Mouse (Mus musculus): ENCODE measurements around the gene Pdzrn3.

Pdzrn3 gene

DNA sequence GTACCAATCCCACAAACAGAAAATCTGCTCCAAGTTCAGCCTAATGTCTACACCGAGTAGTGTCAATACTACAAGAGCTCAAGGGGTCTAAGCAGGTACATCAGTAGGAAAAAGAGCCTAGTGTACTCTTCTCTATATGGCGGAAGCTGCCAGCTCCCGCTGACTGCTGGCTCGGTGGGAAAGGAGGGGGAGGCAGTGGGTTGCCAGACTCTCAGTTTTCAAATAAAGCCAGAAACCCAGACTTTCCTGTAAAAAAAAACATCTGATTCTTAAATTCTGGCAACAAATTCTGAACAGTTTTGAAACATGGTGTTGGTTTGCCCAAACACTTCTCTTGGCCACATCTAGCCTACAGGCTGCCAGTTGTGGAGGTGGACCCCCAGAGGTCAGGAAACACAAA is 88.3 kb downstream of the Pdzrn3 start:
- DNase-seq (ENCODE audit: low spot score in 2 of 2) = peak; percentile 40 to 60

DNA sequence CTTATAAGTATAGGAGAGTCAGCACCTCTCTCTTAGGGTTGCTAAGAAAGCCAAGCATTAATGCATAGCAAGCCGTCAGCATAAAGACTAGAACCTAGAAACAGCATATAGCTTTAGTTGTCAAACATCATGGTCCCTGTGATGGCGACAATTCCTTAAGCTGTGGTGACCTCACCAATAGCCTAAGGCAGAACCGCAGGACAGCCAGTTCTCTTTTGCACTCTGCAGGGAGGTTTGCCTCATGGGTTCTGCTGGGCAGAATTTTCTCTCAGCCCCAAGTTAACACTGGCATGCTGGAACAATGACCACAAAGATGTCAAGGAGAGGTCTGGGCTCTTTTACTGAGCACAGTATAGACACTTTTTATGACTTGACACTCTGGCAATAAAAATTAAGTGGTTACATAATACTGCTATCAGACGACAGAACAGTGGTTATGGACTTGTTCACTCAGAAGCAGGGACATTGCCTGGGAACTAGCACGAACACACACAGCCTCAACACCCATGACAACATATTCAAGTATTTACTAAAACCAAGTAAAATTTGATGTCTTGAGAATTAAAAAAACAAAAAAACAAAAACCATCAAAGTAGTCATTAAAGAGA is 90.0 kb downstream of the Pdzrn3 start:
- DNase-seq (ENCODE audit: low spot score in 2 of 2) = no peak

DNA sequence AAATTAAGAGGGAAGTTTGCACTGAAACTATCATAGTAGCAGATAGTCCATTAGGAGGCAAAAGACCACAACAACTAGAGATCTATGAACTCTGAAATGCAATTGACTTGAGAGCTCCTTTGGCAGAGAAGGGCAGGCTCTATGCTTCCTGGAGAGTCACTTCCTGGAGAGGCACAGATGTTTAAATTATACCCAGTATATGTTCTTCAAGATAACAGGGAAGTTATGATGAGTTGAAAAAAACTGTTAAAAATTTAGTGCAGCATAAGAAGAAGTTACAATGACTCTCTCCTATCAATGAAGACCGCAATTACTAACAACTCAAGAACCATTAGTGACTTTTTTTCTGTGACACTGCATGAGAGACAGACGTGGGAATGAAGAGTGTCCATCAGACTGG is 90.6 kb downstream of the Pdzrn3 start:
- no peak for DNase-seq (ENCODE audit: low spot score in 2 of 2)

DNA sequence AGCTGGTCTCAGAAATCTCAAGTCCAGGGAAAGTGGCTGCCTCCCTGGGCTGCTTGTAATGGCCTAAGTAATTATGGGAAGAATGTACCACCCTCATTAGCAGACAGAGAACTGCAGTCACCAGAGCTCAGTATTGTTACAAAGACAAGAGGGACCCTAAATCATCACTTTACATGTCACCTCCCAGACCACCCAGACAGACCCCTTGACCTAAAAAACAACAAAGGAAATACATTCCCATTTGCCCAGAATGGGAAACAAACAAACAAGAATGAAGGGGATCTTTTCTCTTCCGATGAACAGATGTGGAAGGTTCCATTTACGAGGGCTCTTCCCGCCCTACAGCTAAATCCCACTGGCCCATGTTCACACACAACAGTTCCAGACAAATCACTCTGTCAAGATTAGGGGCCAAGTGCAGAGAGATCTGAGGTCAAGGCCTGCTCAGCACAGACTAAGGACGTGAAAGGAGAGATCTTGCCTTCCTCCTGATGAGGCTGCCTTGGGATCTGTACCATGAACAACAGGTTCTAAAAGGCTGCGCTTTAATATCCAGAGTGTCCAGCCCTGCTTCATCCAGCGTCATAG is 93.2 kb downstream of the Pdzrn3 start:
- DNase-seq (ENCODE audit: low spot score in 2 of 2) = no peak

DNA sequence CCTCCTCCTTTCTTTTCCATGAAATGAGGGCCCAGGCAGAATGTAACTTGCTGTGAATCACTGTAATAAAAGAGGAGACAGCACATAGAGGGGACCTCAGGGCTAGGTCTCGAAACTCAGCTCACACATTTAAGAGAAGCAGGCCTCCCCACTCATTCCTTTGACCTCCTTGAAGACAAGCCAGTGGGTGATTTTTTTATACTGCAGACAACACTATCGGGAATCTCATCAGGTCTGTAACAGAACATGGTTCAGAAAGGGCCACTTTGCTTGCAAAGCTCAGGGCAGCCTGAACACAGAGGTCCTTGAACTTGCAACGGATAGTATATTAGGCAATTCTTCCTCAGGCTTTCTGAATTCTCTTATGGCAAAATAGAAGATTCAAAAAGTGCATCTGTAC is 93.8 kb downstream of the Pdzrn3 start:
- DNase-seq (ENCODE audit: low spot score in 2 of 2) = no peak

DNA sequence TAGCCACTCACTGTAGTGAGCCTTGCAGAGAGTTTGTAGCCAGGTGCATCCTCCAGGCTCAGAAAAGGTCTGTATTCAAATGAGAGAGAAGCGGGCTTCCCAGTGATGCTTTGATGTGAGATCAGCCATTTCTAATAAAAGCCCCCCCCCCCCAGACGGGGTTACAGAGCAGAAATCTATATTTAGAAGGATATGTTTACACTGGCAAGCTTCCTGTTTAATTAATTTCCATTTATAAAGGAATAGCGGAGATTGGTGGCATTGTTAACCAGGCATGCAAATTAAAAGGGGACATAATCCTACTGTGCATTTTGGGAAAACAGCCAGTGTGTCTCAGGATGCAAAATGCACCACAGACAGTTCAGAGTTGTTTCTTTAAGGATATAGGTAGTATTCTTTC is 96.1 kb downstream of the Pdzrn3 start:
- no peak for DNase-seq (ENCODE audit: low spot score in 2 of 2)

DNA sequence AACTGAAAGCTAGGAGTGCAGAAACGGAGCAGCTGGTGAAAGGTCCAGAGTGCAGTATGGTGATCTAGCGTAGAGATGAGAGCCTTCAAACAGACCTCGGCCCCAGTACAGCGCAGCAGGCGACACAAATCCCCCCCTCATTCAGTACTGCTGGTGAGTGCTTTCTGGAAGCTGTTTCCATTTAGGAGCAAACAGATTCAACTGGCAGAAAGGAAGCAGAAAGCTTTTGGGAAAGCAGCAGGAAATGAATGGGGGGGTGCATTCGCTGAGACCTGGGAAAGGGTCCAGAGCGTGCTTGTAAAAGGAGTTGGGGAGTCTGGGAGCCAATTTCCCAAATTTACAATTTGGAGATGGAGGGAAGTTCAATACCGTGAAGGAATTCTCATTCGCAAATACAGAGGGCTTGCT is 96.9 kb downstream of the Pdzrn3 start:
- no peak for DNase-seq (ENCODE audit: low spot score in 2 of 2)

DNA sequence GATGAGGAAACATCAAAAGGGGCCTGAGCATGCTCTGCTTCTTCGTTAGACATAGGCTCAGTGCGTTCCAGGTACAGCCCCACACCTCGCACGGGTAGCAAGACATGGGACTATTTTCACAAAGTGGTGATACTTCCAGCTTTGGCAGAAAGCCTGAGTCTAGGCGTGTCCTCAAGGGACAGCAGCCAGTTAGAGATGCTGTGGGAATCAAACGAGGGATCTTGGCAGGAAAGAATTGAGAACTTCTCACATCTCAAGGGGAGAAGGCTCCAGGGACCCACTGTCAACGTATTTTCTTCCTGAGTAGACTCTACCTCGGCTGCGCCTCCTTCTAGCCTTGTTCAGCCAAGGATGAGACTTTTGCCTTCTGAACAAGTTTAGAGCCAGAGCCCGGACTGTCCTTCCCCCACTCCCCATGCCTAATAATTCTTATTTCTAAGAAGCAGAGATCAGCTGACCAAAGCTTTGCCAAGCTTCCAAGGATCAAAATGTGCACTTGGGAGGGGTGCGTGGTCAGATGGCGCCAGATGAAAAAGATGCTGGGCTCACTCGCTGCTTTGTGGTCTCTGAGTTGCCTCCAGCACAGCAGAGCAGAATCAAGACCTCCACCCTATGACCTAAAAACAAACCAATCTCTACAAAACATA is 99.3 kb downstream of the Pdzrn3 start:
- DNase-seq (ENCODE audit: low spot score in 2 of 2) = no peak

DNA sequence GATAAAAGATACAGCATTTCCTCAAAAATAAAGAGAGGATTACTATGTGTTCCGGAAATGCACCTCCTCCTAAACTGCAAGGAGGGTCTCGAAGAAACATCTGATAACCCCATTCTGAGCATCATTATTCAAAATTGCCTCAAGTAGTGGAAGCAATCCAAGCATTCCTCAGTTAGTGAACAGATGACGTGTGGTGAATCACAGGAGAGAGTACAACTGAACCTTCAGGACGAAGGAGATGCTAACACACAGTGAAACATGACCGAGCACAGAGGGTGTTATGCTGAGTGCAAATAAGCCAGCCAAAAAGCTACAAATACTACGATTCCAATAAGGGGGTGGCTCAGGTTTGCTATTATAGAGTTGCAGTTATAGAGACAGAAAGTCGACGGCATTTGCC is 101.4 kb downstream of the Pdzrn3 start:
- no peak for DNase-seq (ENCODE audit: low spot score in 2 of 2)

DNA sequence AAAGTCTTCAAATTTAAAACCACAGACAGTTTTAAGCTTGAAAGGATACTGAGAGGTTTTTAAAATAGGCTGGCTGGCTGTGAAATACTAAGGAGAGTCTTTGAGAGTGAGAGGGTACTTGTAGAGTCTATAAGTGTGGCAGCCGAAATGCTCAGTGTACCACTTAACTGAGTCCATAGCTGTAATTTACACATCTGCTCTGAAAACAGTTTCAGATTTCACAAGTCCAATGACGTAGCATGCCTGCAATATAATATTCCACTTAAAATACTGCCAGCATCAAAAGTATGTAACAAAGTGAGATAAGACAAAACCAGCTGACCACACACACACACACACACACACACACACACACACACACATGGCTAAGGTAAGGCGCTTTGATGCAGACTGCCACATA is 101.9 kb downstream of the Pdzrn3 start:
- no peak for DNase-seq (ENCODE audit: low spot score in 2 of 2)

DNA sequence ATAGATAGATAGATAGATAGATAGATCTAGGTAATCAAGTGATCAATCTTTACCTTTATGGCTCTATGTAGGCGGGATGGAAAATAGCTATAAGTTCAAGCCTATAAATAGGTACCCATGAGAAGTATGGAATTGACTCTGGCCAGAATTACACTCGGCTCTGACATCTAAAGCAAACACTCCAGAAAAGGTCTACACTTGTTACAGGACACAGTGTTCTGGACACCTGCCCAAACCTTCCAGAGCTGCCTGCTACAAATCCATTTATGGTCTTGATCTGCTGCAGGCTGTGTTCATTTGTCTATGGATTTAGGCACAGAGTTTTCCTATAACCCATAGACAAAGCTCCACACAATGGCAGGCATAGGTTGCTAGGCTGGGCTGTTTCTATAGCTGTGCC is 102.9 kb downstream of the Pdzrn3 start:
- no peak for DNase-seq (ENCODE audit: low spot score in 2 of 2)

DNA sequence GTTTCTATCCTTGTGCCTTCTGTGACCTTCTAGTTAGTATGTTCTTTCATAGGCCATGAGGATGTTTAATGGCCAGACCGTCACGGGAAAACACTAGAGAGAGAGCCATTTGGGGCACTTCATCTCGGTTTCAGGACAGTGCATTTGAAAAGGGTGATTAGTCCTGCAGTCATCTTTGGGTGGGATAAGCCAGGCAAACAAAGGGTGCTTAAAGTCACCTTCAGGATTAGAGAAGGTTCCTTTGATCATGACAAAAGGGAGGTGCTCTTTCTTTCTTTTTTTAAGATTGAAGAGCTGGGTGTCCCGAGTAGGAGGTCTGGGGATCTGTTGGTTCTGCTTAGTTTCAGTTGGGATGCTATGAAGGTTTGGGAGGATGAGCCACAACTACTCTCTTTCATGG is 105.4 kb downstream of the Pdzrn3 start:
- DNase-seq (ENCODE audit: low spot score in 2 of 2) = no peak

DNA sequence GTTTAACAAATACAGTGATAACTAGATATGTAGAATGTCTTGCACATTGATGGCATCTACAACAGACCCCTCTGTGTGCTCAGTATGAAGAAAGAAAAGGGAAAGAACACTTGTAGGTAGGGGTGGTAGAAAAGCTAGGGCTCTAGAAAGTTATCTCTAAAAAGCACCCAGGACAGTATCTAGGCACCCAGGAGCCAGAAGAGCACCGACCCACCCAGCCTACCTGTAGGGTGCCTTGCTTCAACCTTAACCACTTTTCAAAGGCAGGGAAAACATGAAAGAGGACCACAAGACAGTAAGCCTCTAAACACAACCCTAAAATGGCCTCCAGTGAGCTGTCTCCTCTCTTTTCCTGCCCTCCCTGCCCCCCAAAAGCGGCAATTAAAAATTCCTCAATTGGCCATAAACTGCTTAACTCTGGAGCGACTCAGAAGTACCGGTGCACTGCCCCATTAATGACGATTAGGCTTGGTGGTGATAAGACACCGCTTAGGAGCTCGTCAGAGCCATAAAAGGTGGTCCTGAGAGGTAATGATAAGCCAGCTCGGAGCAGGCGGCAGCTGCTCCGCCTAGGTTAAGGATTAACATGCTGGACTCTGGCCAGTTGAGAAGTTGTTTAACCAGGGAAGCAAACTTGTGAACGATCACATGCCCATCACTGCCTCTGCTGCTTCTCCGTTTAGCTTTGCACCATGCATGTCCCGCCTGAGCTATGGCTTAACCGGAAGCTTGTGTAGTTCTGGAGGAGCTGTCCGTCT is 106.1 kb downstream of the Pdzrn3 start:
- DNase-seq (ENCODE audit: low spot score in 2 of 2) = no peak

DNA sequence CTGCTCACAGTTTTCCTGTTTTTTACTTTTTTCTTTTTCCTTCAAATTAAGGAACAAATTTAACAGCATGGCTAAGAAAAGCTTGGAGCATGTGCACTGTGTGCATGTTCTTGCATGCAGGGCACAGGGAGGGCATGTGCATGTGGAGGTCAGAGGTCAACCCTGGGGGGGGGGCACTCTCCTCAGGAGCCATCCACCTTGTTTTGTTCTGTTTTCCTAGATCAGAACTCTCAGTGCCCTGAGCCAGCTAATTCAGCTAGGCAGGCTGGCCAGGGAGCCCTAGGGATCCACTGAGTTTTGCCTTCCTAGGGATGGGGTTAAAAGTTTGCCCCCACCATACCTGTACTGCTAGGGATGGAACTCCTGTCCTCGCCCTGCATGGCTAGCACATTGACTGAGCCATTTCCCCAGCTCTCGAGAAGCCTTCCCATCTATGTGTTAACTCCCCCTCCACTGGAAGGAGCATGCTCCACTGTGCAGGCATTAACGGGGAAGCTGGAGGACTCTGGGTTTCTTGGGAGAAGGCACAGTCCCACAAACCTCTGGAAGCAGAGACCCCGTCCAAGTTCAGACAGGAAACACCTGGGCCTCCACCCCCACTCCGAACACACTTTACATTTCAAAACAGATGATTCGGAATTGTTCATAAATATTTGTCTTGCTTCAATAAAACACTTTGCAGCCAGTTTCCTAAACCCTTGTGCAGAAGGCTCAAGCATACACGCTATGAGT is 107.4 kb downstream of the Pdzrn3 start:
- no peak for DNase-seq (ENCODE audit: low spot score in 2 of 2)

DNA sequence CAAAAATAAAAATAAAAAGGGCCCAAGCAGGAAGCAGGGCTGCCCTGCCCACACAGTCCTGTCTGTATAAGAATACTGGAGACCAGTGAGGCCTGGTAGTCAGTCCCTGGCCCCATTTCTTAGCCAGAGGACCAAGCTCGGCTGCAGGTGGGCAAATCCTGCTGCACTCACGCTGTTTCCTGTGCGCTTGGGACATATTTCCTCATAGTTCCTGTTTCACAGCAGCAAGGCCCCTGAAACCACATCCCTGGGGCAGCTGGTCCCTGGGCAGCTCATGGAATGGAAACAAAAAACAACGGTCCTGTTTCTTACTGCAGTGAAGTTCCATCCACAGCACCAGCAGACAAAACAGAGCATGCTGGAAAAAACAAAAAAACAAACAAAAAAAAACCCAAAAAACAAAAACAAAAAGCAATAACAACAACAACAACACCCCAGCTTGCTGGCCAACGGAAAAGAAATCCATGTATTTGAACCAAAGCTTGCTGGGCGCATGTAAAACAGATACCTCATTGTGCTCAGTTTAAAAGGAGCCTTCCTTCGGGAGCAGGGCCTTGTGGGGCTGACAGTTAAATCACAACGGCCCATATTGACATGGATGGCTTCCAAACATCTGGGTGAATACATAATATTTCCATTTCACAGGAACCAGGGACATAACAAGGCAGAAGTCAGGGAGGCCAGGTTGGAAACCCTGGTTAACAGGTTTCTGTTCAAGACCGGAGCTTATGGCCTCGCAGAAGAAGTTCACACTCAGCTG is 108.2 kb downstream of the Pdzrn3 start:
- no peak for DNase-seq (ENCODE audit: low spot score in 2 of 2)

DNA sequence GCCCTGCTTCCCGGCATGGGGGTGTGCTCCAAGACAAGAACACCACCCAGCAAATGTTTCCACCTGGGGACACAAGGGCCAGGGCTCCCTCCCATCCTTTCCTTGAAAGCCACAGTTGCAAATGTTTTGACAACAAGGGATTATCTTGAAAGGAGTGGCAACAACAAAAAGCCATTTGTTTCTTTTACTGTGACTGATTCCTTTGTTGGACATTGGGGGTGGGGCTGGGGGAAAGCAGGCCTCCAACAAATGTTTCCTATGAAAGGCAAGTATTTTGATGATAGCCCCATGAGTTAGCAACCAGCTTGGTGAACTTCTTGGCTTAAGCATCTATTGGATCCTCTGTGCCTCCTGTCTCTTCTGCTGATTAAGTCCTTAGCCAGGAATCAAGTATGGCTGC is 109.4 kb downstream of the Pdzrn3 start:
- no peak for DNase-seq (ENCODE audit: low spot score in 2 of 2)

DNA sequence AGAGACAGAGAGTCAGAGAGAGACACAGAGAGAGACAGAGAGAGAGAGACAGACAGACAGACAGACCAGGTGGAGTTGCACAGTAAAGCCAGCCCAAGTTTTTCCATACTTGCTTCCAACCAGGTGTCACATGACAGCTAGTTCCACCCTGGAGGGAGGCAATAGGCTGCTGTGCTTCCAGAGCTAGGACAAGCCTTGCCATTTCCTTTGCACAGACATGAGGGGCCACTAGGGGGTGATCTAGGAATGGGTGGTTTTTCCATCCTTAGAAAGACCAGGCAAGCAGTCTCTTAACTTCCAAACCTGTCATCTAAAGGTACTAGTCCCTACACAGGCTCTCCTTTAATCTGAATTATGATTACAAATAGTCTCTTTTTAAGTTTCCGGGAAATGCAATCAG is 110.9 kb downstream of the Pdzrn3 start:
- DNase-seq (ENCODE audit: low spot score in 2 of 2) = peak; percentile 77 to 88

DNA sequence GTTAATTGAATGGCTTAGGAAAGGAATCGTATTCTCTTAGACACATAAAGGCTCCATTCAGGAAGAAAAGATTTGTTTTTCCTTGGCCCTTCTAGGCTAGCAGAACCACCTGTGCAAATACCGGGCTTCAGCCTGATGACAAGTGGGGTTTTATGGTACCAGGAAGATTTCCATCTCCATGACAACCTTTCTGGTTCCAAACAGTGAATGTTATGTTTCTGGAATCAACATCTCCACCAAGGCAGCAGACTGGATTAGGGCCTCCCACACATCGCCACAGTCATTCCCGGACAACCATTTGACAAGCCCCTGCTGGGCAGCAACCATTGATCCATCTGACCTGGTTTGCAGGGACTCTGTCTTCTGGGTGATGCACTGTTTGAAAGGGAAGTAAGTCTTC is 114.2 kb downstream of the Pdzrn3 start:
- peak in 1 of 2 experiments; percentile 44 for DNase-seq (ENCODE audit: low spot score in 2 of 2)

DNA sequence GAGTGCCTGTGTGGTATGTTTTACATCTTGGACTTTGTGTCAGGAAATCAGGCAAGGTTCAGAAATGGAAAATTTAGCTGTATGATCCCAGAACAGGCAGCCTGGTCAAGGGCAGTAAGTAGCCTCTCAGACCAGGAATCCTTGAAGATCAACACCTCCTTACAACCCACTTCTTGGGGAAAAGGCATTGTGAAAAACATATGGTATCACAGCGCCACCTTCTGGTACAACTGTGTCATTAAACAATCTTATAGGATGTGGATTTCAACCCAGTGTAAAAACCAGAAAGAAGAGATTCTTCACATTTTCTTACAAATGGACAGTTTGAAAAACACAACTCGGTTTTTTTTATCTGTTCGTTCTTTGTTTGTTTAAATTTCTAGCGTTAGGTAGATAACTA is 116.2 kb downstream of the Pdzrn3 start:
- DNase-seq (ENCODE audit: low spot score in 2 of 2) = peak in 1 of 2 experiments; percentile 73

DNA sequence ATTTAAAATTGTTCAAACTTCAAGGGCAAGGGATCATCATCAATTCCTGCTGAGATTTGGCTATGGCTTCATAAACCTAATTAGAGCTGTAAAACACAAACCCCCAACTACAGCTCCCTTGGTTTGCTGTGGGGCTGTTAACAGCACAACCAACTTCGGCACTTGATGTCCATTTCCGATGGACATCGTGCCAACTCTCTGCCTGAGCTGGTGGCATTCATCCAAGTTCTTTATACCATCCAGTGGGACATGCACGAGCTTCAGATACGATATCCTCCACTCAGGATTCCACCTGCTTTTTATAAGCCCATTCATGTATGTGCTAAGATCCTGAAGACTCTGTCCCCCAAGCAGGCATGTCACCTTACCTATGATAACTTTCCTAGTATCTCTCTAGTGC is 118.3 kb downstream of the Pdzrn3 start:
- no peak for DNase-seq (ENCODE audit: low spot score in 2 of 2)

DNA sequence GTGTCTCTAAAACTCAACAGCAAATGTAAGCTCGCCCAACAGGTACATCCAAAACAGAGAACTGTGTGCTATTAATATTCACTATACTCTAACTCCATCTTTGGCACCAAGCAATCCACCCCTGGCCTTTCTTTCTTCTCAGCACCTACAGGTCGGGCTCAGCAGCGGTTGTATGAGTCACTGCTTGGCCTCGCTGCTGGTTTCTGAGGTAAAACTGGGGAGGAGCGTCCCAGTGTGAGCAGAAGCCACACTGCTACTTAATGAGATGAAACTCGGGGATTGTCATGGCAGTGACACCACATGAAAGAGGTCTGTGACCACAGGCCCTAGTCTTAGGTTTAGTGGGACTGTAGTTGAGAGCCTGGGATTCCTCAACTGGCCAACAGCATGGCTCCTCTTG is 120.3 kb downstream of the Pdzrn3 start:
- DNase-seq (ENCODE audit: low spot score in 2 of 2) = no peak
